Mouse (Mus musculus) olfactory bulb, adult 2 months (tissue): ENCODE data around the gene Ass1.

ENCODE experiments used
- CTCF ChIP-seq: fragments of 200-500 bp; IDR thresholded peaks from 2 replicates; pipeline ENCODE4 v1.5.1; 2012; ENCODE audit warnings: low read depth, mild to moderate bottlenecking, low read length, moderate library complexity; ENCODE audit not compliant: insufficient read depth
- POLR2A ChIP-seq: fragments of 200-500 bp; IDR thresholded peaks from 2 replicates; pipeline ENCODE4 v1.6.1; 2012; ENCODE audit warnings: mild to moderate bottlenecking, low read depth, low read length, moderate library complexity; ENCODE audit not compliant: insufficient read depth

GRCm38 (mm10) chr2:31434746-31435145 lies 35.3 kb upstream of the Ass1 start:
- no peak for TF ChIP-seq CTCF
- no peak for TF ChIP-seq POLR2A
